Mouse (Mus musculus) urinary bladder, postnatal 14 days (tissue): Measurements from ENCODE around the gene Dnajb5.
"Not testable (repeated sequence)": the region's sequence is repeated elsewhere in the genome, so short reads cannot be mapped to it uniquely, and the experiment has no call there.

Experiments
- DNase-seq: peaks from one replicate; pipeline ENCODE4 v3.0.0; 2021; ENCODE audit warnings: low spot score

Gene Dnajb5

DNA sequence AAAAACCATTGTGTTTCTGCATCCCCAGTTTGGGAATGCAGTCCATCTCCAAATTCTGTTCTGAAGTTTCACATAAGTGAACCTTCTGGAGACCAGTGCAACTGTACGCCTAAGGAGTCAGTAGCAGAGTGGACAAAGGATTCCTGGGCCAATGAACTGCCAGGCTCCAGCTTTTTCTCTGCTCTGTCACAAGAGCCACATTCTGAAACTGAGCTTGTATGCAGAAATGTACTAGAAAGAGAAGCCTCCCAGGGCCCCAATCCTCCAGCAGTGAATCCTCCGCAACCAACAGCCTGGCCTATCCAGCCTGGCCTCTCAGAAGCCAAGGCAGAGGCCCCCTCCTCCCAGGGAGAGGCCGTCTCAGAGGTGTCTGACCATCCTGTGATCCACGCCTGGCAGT, 23.3 kb downstream of the Dnajb5 start:
- DNase-seq = no peak

DNA sequence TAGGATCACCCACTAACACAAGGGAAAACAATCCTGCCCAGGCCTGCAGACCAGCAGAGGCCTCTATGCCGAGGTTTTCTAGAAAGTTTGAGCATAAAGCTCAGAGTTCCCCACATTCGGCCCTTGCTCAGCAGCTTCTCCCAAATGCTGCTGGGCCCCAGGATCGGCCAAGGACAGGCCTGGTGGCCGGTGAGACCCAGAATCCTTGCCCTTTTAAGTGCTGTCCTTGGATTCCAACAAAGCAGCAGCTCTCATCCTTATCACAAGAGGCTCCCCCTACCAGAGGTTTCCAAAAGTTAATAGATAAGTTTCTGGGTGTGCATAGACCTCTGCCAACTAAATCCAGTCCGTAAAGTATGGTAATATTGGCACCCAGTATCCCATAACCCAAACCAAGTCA, 24.3 kb downstream of the Dnajb5 start:
- DNase-seq = no peak

DNA sequence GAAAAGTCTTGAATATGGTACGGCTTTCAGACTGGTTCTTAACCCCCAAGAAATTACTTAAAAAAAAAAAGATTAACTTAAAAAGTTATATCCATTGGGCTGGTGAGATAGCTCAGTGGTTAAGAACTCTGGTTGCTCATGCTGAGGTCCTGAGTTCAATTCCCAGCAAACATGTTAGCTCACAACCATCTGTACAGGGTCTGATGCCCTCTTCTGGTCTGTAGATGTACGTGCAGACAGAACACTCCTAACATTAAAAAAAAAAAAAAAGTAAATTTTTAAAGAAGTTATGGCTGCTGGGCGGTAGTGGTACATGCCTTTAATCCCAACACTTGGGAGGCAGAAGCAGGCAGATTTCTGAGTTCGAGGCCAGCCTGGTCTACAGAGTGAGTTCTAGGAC, 28.4 kb downstream of the Dnajb5 start:
- no peak for DNase-seq

DNA sequence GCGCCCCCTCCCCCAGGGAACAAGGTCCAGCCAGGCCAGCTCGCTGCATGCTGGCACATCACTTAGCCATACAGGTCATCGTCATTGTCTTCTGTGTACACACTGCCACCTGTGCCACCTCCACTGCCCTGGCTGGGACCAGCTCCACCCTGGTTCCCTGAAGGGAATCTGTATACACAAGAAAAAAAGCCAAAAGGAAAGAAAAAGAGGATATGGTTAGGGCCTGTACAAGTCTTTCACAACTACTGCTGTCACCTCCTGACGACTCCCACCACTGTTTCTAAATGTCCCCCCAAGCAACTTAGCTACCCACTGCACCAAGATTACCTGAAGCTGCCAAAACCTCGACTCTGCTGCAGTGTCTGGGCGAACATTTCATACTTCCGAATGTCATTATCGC, 30.9 kb downstream of the Dnajb5 start:
- DNase-seq = not testable (repeated sequence)

DNA sequence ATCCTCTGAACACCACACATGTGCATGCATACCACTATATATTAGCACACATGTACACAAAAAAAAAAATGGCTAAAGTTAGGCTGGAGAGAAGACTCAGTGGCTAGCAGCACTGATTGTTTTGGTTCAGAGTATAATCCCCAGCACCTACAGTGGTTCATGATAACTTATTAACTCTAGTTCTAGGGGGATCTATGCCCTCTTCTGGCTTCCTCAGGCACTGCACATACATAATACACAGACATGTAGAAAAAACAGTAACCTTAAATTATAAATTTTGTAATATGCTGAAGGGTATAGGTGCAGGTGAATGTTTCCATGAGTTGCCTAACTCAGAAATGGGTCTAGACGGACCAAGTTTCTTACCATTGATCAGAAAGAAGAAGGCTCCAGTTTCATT, 38.7 kb downstream of the Dnajb5 start:
- no peak for DNase-seq

DNA sequence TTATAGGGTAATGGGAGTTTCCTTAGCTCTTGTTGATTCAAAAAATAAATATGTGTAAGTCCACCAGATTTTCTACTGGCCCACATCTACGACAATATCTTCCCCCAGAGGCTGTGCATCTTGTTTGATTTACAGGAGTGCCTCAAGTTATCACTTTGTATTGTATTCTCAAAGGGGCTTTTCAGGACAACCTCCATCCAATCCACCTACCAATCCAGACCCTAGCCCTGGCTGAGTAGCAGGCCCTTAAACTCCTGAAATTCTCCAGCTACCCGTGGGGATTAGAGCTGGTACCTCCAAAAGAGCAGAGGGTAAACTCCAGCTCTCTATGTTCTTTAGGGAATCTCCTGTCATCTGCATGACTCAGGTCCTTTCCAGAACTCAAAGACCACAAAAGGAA, 48.4 kb downstream of the Dnajb5 start:
- DNase-seq = no peak

DNA sequence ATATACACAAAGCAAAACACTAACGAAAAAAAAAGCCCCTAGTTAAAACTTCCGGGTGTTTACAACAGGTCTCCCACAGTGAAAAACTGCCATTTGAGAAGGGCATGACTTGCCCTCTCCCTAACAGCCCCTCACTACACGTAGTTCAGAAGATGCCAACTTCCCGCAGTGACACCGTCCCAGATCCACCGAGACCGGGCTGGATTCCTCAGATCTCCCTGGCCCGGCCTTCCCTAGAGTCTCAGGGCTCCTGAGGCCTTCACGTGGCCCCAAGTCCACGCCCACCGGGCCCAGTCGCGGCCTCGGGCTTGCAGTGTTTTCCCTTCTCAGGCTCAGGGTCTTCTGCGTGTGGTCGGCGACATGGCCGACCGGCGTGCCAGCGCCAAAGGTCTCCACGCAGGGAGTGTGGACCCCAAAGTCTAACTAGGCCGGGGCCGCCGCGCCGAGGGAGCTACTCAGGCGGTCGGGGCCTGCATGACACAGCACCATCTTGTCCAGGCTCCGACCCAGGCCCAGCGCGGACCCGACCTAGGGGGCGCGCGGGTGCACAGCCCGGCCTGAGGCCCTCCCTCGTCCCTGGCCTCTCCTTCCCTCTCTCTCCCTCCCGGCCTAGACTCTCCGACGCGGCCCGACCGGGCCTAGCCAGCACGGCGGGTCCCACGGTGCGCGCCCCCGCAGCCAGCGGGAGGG, 50.0 kb downstream of the Dnajb5 start:
- DNase-seq = peak; percentile 77

DNA sequence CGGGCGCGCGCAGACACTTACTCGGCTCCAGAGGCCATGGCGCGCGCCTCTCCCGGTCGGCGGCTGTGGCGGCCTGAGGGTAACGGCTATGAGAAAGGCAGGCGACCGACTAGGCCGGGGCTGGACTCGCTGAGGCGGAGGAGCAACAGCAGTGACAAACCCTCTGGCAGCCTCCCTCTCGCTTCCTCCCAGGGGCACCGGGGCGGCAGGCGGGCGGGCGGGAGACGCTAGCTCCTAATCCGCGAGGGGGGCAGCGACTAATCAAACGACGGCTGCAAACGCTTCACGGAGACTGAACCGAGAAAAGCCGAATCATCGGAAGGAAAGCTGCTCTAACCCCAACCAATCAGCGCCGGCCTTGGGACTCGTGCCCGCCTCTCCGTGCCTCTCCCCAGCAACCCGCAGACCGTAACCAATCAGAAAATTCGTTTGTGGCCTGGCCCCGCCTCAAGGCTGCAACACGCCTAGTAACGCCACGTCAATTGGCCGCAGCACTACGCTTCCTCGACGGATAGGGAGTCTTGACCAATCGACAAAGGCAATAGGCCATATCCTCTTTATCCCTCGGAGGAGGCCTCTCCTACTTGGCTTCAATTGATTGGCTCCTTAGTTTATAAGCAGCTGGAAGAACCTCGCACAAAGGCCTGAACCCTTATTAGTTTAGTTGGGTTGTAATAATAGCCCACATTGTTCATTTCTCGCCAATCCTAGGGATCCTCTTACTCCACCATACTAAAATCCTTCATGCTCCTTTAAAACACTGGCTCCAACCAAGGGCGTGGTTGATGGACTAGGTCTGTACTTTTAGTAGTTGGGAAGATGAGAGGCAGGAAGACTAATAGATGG, 50.8 kb downstream of the Dnajb5 start, which contains the start of gene Vcp:
Gene Vcp, minus strand, starts transcription at position 367 of the 846 bp plus-strand sequence.
- DNase-seq = peak; percentile 99

DNA sequence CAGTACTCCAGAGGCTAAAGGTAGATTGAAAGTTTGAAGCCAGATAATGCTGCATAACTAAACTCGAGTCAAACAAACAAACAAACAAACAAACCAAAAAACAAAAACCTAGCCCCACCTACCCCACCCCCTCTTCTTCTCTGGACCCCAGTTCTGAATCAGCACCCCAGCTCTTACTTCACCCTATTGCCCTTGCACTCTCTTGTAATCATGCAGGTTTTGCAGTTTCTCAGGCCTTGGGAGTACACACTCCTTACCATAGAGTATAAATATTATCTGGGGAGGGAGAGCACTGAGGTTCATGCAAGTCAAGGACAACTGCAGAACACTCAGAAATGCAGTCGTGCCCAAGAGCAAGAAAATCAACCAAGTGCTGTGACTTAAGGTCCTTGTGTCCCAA, 51.7 kb downstream of the Dnajb5 start:
- no peak for DNase-seq

DNA sequence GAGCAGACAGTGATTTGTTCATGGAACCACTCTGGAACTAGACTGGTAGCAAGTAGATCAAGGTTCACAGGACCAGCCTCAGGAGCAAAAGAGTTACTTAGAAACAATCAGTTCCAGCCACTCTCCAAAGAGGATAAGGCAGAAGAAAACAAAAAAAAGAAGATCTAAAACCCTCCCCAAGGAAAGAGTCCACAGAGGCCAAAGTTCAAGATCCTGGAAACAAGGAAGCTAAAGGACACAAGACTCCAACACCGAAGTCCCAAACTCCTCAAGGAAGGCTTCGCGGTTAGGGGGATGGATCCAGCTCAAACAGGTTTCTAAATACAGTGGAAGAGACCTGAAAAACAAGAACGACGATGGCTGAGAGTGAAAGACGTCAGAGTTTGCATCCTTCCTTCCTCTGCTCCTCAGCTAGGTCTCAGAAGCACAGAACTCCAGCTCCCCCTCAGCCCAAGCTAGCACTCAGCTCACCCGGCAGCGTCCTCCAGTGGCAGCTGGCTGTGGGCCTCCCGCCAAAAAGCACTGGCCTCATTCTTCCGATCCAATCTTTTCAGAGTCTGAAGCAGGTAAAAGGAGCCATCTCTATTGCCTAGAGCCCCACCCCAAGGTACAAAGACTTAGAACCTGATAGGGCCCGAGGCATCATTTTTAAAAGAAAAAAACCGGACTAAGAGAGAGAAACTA, 53.3 kb downstream of the Dnajb5 start:
- DNase-seq = no peak

DNA sequence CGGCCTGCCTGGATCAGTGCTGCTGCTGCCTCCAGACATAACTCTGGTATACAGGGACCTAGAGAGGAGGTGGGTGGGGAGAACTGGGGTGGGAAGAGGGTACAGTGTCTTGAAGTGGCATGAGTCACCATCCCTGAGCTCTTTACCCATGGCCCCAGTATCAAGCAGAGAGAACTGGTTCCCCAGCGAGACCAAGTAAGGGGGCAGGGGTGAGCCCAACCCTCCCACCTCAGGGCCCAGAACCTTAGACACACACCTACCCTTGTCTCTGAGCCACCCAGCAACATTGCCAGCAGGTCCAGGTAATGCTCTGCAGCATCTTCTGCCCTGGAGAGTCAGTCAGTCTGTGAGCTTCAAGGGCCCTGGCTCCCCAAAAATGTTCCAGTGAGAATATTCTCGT, 55.3 kb downstream of the Dnajb5 start:
- no peak for DNase-seq

DNA sequence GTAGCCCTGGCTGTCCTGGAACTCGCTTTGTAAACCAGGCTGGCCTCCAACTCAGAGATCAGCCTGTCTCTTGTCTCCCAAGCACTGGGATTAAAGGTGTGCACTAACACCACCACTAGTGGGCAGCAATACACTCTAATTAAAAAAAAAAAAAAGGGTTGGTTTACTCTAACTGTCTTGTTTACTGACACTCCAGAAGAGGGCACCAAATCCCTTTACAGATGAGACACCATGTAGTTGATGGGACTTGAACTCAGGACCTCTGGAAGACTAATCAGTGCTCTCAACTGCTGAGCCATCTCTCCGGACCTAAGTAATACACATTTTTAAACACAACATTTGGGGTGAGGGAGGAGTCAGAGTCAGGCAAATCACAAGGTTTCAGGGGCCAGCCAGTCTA, 56.2 kb downstream of the Dnajb5 start:
- peak; percentile 19 for DNase-seq
